Mouse (Mus musculus) neural tube, embryonic 13.5 days (tissue): ENCODE results near the gene Stard3. TPM values are rescaled to one million over a fixed set of nuclear protein-coding genes. Genes with fewer than 3 reads are reported as not detected.

Source experiments
- ATAC-seq: fragments of 200-750 bp; cut with Nextera tagmentation; 2 replicates; pipeline ENCODE4 v1.8.0; 2017; ENCODE audit warnings: low read depth, mild to moderate bottlenecking, moderate TSS enrichment, moderate library complexity
- H3K27ac ChIP-seq: fragments of 300-500 bp; sonication (generic); replicated peaks from 2 replicates; pipeline ENCODE4 v1.5.1; 2015; ENCODE audit warnings: moderate library complexity, mild to moderate bottlenecking, inconsistent platforms
- H3K27me3 ChIP-seq: fragments of 300-500 bp; sonication (generic); 2 replicates; pipeline ENCODE4 v1.6.1; 2015; ENCODE audit warnings: mild to moderate bottlenecking, inconsistent platforms
- H3K36me3 ChIP-seq: fragments of 300-500 bp; sonication (generic); 2 replicates; pipeline ENCODE4 v1.6.1; 2015; ENCODE audit warnings: mild to moderate bottlenecking, inconsistent platforms
- H3K4me1 ChIP-seq: fragments of 300-500 bp; sonication (generic); replicated peaks from 2 replicates; pipeline ENCODE4 v1.6.1; 2015; ENCODE audit warnings: inconsistent platforms
- H3K4me2 ChIP-seq: fragments of 300-500 bp; sonication (generic); 2 replicates; pipeline ENCODE4 v1.6.1; 2015; ENCODE audit warnings: inconsistent platforms, mild to moderate bottlenecking, moderate library complexity
- H3K4me3 ChIP-seq: fragments of 300-500 bp; sonication (generic); 2 replicates; pipeline ENCODE4 v1.5.1; 2015; ENCODE audit warnings: mild to moderate bottlenecking, inconsistent platforms
- H3K9ac ChIP-seq: fragments of 300-500 bp; sonication (generic); 2 replicates; pipeline ENCODE4 v1.6.1; 2015; ENCODE audit warnings: moderate library complexity, mild to moderate bottlenecking, inconsistent platforms
- H3K9me3 ChIP-seq: fragments of 300-500 bp; sonication (generic); 2 replicates; pipeline ENCODE4 v1.6.1; 2016; ENCODE audit warnings: inconsistent platforms
- WGBS: fragments of 180-500 bp; shearing (Covaris S2); methylation state at CpG from one replicate; pipeline ENCODE4 v1.1.7; 2015; 5-methylcytosine and 5-hydroxymethylcytosine counted together
- polyA plus RNA-seq: library from polyadenylated mRNA; unstranded; fragments of >200 nt; fragmentation: Nextera tagmentation; extraction: Ambion mirVana; gene quantifications from 2 replicates; pipeline ENCODE4 v1.2.1, GENCODE M21; 2015

Stard3 gene
- polyA plus RNA-seq, 1 experiment from 2014 or later = 39.7 TPM

DNA sequence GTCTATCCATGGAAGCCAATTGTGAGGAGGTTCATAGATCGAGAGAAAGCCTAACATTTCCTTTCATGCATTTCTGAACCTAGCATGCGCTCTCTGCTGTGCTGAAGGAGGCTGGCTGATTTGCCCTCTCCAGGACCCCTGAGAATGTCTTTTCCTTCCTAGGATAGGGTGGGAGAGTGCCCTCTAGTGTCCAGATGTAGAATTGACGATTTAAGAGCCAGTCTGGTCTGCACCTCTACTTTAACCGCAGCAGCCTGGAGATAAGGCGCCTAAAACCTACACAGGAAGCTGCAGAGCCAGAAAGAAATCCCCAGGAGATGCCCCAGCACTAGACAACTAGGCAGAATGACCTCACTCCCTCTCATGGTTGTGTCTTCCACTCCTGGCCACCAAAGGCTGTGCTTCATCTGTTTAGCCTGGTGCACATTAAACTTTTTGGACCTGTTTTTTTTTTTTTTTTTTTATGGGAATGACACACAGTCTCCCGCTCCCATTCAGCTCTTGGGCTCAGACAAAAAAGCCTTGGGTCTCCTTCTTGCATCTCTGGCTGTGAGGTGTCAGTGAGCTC is 2.4 kb upstream of the Stard3 start:
- WGBS = 9% methylated on average over 6 of the region's 6 CpGs
- Histone ChIP-seq H3K9me3 (no peaks in the 10 kb centered on the region), H3K36me3 (no peaks in the 10 kb centered on the region), H3K27ac (no peak overlapping the region), H3K9ac (no peak overlapping the region), H3K4me1 (peaks cover 36% of the 10 kb centered on the region), H3K4me2 (no peak overlapping the region), H3K27me3 (peaks cover 42% of the 10 kb centered on the region), H3K4me3 (no peak overlapping the region)
- no peak for ATAC-seq

DNA sequence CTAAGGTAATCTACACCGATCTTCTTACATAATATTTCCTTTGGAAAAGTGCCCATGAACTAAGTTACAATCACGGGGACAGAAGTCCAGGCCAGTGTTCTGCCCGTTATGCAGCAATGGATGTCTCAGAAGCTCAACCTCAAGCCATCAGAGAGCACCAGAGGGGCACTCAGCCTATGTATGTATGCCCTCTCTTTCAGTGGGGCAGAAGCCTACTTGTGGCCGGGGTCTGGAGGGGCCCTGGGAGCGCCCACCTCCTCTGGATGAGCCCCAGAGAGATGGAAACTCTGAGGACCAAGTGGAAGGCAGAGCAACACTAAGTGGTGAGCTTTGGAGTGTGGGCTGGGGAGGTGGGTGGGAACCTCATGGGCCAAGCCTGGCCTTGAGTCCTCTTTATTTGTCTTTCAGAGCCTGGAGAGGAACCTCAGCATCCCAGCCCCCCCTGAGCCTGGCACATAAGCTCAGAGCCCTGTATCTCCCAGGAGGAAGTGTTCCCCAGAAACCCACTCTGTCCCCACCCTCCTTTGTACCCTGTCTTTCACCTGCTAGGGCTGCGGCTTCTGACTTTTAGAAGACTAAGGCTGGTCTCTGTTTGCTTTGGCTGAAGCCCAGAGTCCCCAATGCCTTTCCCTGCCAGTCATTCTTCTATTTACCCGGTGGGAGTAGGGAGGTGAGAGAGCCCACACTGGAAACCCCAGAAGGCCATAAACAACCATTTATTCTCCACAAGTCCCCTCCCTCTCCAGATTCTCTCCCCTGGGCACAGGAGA is 1.4 kb upstream of the Stard3 start:
- Histone ChIP-seq H3K4me3 (no peak overlapping the region), H3K4me2 (peak overlapping the region; percentile 89; the same call in 1 of the 2 replicates), H3K9me3 (no peaks in the 10 kb centered on the region), H3K27ac (peak overlapping the region; percentile 72; the same call in 1 of the 2 replicates), H3K9ac (no peak overlapping the region), H3K4me1 (peaks cover 46% of the 10 kb centered on the region), H3K27me3 (peaks cover 32% of the 10 kb centered on the region), H3K36me3 (no peaks in the 10 kb centered on the region)
- no peak for ATAC-seq
- 74% methylated on average over 7 of the region's 7 CpGs for WGBS

DNA sequence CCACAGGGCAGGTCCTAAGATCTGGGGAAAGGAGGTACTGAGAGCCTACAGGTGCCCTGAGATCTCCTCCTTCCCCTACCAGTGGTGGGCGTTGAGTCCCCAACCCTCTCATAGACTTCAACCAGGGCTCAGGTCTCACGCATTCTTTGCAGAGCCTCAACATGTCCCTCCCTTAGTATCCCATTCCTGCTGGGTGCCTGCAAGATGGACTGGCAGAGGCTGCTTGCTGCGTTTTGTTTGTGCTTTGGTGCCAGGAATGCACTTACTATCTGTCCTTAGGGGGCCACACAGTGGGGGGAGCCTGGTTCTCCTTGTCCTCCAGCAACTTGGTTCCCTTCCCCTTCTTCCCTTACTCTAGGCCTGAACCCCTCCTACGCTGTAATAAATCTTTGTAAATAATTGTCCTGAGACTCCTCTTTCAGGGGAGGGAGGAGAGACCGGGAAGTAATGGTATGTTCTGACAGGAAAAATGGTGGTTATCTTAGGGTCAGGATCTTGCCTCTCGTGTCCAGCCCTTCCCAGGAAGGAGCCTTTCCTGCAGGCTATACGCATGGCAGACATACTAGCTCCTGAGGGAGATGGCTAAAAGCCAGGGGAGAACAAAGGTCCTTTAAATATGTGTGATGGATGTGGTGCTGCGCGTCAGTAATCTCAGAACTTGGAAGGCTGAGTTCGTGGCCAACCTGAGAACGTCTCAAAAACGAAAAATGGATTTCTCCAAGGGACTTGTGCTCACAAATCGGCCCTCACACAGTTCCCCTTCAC is 590 bp upstream of the Stard3 start:
- ATAC-seq = peak; percentile 12; the same call in 1 of the 2 replicates
- H3K4me1 ChIP-seq = peaks cover 54% of the 10 kb centered on the region
- H3K4me3 ChIP-seq = peak overlapping the region; percentile 70
- peak overlapping the region; percentile 72 for H3K27ac ChIP-seq
- 8% methylated on average over 13 of the region's 13 CpGs for WGBS
- H3K9ac ChIP-seq = peak overlapping the region; percentile 70
- H3K27me3 ChIP-seq = peaks cover 24% of the 10 kb centered on the region
- H3K4me2 ChIP-seq = peak overlapping the region; percentile 89
- no peaks in the 10 kb centered on the region for H3K9me3 ChIP-seq
- H3K36me3 ChIP-seq = no peaks in the 10 kb centered on the region

DNA sequence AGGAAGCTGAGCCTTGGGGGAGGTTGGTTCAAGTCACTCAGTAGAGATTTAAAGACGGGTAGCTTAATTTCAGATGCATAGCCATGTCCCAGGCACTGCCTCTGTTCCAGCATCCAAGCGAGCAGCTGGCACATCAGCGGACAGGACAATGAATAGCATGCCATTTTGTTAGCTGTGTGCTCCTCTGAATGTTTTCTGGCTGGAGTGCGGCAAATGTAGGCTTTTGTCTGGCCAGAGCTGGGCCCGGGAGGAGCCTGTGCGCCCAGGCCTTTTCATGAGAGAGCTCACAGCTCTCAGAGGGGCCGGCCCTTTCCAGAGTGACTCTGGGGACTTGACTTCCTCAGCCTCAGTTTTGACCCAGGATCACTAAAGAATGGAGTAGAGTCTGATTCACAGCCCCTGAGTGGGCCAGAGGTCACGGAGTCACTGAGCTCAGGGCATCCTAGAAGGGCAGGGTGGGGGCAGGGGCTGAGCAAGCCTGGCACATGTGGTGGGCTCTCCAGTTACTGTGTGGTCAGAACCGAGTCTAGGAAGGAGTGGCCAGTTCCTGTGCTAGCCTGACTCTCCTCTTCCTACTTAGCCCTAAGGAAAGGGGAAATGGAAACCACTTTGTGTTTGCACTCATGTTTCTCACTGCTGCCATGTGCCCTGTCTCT is 2.8 kb downstream of the Stard3 start:
- peak overlapping the region; percentile 55 for H3K9ac ChIP-seq
- peaks cover 52% of the 10 kb centered on the region for H3K4me1 ChIP-seq
- no peaks in the 10 kb centered on the region for H3K36me3 ChIP-seq
- peak overlapping the region; percentile 72 for H3K27ac ChIP-seq
- 25% methylated on average over 9 of the region's 9 CpGs for WGBS
- H3K9me3 ChIP-seq = no peaks in the 10 kb centered on the region
- H3K27me3 ChIP-seq = no peaks in the 10 kb centered on the region
- H3K4me2 ChIP-seq = peak overlapping the region; percentile 89
- no peak for ATAC-seq
- no peak overlapping the region for H3K4me3 ChIP-seq

DNA sequence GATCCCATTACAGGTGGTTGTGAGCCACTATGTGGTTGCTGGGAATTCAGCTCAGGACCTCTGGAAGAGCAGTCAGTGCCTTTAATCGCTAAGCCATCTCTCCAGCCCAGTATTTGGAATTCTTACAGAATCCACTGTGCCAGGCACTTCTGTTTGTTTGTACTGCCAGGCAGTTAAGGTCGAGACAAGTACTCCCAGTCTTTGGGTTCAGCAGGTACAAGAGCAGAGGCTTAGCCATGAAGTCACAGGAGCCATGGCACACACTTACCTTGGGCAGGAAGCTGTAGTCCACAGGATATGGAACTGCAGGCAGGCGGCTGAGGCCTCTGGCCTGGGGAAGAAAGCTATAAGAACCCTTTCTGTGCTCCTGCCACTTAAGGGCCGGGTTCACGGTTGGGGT is 5.6 kb downstream of the Stard3 start:
- no peak overlapping the region for H3K4me2 ChIP-seq
- WGBS = 84% methylated on average over 5 of the region's 5 CpGs
- no peak for ATAC-seq

DNA sequence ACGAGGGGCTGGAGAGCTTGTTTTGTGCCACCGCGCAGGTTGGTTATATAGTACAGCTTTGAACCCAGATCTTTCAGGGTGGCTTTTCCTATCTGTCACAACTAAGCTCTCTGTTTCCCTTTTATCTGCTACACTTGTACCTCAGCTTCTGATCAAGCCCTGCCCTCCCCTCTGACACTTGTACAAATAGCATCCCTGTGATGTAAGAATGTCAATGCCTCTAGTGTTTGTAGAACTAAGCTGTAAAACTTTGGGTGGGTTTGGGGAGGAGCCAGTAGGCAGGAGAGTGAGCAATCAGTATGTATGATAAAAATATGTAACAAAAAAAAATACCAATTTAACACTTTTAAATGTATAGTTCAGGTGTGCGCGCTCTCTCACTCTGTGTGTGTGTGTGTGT is 6.2 kb downstream of the Stard3 start:
- H3K9ac ChIP-seq = no peak overlapping the region
- peaks cover 33% of the 10 kb centered on the region for H3K4me1 ChIP-seq
- H3K36me3 ChIP-seq = no peaks in the 10 kb centered on the region
- H3K4me3 ChIP-seq = no peak overlapping the region
- 93% methylated on average over 5 of the region's 5 CpGs for WGBS
- H3K9me3 ChIP-seq = no peaks in the 10 kb centered on the region
- no peak overlapping the region for H3K4me2 ChIP-seq
- no peak overlapping the region for H3K27ac ChIP-seq
- H3K27me3 ChIP-seq = no peaks in the 10 kb centered on the region
- no peak for ATAC-seq

More for the DNA sequence above, 5.6 kb downstream of the Stard3 start:
- Histone ChIP-seq H3K9ac (0 out of 2 replicates have a peak overlapping the region, but pooled peaks have one; percentile 22), H3K4me3 (no peak overlapping the region), H3K27me3 (no peaks in the 10 kb centered on the region), H3K36me3 (no peaks in the 10 kb centered on the region), H3K27ac (no peak overlapping the region), H3K4me1 (peaks cover 39% of the 10 kb centered on the region), H3K9me3 (no peaks in the 10 kb centered on the region)

DNA sequence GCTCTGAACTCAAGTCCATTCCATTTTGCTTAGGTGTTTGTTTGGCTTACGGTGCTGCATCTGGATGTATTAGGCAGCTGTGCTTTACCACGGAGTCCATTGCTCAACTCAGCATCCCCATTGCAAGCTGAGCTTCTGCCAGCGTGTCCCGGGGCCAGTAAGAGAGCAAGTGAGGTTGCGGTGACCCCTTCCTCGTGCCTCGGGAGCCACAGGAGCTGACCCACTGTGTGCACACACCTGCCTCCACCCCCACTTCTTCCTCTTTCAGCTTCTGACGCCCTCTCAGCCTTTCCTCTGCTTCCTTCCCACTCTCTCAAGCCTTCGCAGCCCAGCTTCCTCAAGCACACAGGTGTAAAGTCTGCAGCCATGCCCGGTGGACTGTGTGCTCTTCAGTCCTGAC is 8.1 kb downstream of the Stard3 start:
- no peak for ATAC-seq
- Histone ChIP-seq H3K4me2 (no peak overlapping the region), H3K9ac (no peak overlapping the region), H3K27me3 (no peaks in the 10 kb centered on the region), H3K9me3 (no peaks in the 10 kb centered on the region), H3K36me3 (no peaks in the 10 kb centered on the region), H3K4me1 (peaks cover 22% of the 10 kb centered on the region), H3K27ac (no peak overlapping the region), H3K4me3 (no peak overlapping the region)
- 82% methylated on average over 10 of the region's 10 CpGs for WGBS

DNA sequence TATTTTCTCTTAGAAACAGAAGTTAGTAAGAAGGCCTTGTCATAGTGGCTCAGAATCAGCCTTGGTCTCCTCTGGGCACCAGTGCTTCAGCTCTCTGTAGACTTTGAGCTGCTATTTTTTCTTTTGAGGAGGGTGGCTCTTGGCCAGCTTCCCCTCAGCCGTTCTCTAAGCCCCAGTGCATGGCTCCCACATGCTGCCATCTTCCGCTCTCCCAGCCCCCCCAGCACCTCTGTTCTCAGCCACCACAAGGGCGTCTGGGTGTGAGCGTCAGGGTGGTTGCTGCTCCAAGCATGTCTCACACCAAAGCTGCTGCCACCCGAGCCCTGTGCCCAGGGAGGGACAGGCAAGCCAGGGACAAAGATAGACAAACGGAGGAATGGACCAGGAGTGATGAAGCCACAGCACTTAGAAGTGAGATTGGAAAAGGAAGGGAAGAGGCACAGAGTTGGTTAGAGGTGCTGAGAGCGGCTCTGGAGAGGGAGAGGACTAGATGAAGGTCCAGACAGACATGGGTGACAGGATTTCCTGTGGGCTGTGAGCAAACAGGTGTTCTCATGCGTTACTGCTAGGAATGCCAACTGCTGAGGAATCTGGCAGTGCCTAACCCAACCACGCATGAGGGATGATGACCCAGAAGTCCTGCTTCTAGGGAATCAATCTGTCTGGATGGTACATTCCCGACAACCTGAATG is 9.1 kb downstream of the Stard3 start:
- Histone ChIP-seq H3K9ac (no peak overlapping the region), H3K4me1 (peaks cover 22% of the 10 kb centered on the region), H3K36me3 (no peaks in the 10 kb centered on the region), H3K9me3 (no peaks in the 10 kb centered on the region), H3K4me2 (no peak overlapping the region), H3K27me3 (no peaks in the 10 kb centered on the region), H3K27ac (no peak overlapping the region), H3K4me3 (no peak overlapping the region)
- ATAC-seq = no peak
- 84% methylated on average over 10 of the region's 10 CpGs for WGBS

DNA sequence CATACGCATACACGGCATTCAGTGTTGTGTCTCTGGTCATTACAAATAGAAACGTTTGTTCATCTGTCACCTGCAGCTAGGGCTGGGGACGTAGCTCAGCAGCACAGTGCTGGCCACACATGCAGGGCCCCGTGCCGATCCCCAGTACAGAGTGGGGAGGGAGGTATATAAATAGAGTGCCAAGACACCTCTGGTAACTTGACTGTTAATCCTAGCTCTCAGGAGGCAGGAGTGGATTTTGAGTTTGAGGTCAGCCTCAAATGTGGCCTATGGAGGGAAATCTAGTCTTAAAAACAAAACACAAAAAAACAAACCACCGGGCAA is 9.7 kb downstream of the Stard3 start:
- Histone ChIP-seq H3K9me3 (no peaks in the 10 kb centered on the region), H3K4me2 (no peak overlapping the region), H3K4me3 (no peak overlapping the region), H3K9ac (no peak overlapping the region), H3K4me1 (peaks cover 22% of the 10 kb centered on the region), H3K27me3 (no peaks in the 10 kb centered on the region), H3K36me3 (no peaks in the 10 kb centered on the region), H3K27ac (no peak overlapping the region)
- WGBS = 87% methylated on average over 7 of the region's 7 CpGs
- ATAC-seq = no peak

DNA sequence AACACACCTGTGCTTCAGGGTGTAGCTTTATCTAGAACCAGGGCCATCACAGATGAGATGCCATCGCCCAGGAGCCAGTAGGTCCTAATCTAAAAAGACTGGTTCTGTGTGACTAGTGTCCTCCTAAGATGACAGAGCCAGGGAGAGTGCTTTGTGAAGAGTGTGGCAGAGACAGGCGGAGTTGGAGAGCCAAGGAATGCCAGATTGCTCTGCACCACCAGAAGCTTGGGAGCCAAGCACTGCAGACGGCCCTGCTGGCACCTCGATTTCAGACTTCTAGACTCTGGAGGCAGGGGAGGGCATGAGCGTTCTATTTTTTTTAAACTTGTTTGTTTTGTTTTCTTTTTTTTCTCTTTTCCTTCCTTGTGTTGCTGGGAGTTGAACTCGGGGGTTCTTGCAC is 11.2 kb downstream of the Stard3 start:
- ATAC-seq = no peak
- H3K4me3 ChIP-seq = no peak overlapping the region
- H3K36me3 ChIP-seq = no peaks in the 10 kb centered on the region
- peaks cover 22% of the 10 kb centered on the region for H3K4me1 ChIP-seq
- no peaks in the 10 kb centered on the region for H3K27me3 ChIP-seq
- no peak overlapping the region for H3K27ac ChIP-seq
- 85% methylated on average over 6 of the region's 6 CpGs for WGBS
- no peak overlapping the region for H3K4me2 ChIP-seq
- no peak overlapping the region for H3K9ac ChIP-seq
- H3K9me3 ChIP-seq = no peaks in the 10 kb centered on the region

DNA sequence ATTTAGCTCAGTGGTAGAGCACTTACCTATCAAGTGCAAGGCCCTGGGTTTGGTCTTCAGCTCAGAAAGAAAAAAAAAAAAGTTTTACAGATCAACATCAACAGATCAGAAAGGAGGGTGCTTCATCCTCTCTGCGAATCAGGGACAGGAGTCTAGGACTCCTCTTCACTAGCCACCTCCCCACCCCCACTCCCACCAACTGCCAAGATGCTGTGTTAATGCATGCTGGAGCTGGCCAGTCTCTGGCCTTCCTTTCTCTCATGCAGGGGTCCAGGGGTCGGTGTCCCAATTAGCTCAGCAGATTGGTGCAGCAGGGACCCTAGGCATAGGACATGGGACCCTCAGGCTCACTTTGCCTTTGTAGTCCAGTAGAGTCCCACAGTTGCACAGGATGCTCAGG is 12.4 kb downstream of the Stard3 start:
- 87% methylated on average over 2 of the region's 2 CpGs for WGBS
- Histone ChIP-seq H3K36me3 (peaks cover 12% of the 10 kb centered on the region), H3K4me1 (peaks cover 22% of the 10 kb centered on the region)

More for the DNA sequence above, 12.4 kb downstream of the Stard3 start:
- ATAC-seq = no peak
- no peak overlapping the region for H3K4me3 ChIP-seq
- H3K9ac ChIP-seq = no peak overlapping the region
- no peaks in the 10 kb centered on the region for H3K27me3 ChIP-seq
- H3K27ac ChIP-seq = no peak overlapping the region
- no peaks in the 10 kb centered on the region for H3K9me3 ChIP-seq
- no peak overlapping the region for H3K4me2 ChIP-seq
